Mouse (Mus musculus): Measurements from ENCODE around the gene Leng9.

DNA sequence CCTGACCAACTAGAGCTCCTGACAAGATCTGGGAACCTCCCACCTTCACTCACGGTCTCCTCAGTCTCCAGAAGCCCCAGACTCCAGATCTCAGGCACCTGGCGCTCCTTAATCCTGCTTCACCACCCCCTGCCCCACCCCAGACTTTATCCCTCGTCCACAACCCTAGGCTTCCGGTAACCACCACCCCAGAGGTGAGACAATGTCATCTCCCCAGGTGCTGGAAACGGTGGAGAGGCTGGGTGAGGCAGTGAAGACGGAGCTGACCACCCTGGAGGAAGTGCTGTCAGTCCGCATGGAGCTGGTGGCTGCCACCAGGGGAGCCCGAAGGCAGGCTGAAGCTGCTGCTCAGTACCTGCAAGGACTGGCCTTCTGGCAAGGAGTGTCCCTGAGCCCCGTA is 24.9 kb downstream of the Leng9 start:
- TF ChIP-seq POLR2A (IDR thresholded peaks at IDR 0.05; ENCODE audit: extremely low read depth, insufficient read depth, low read length) (no peak), CTCF (IDR thresholded peaks at IDR 0.05; ENCODE audit: low read depth, low read length) (no peak)

Data from liver, adult 2 months (tissue).